Mouse (Mus musculus): Measurements from ENCODE around the gene Wnk1. TPM values are rescaled to one million over a fixed set of nuclear protein-coding genes. Genes with fewer than 3 reads are reported as not detected.
A peak's percentile ranks its signal among the peaks of the same experiment; 100 is the strongest.

The Wnk1 gene
- polyA plus RNA-seq, 1 experiment from 2014 or later, result 52.4 TPM

DNA sequence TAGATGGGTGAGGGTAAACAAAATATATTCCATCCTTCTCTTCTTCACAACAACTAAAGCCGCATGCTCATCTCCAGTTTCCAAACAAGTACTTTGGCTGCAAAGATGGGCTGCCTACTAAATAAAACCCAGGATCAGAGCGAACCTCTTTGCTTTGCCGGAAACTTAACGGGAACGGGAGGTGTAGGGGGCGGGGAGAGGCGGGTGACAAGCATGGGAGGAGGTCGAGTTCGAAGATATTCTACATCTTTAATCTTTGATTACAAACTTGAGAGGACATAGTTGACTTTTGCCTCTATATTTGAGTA is 738 bp upstream of the Wnk1 start:
- ATAC-seq (ENCODE audit: low FRiP score), result peak; percentile 1; the same call in 1 of the 2 replicates
- Histone ChIP-seq H3K9ac (replicated peaks) (peak overlapping the region; percentile 51), H3K9me3 (replicated peaks) (no peaks in the 10 kb centered on the region), H3K4me1 (peaks cover 22% of the 10 kb centered on the region), H3K27ac (replicated peaks) (peak overlapping the region; percentile 81), H3K36me3 (no peaks in the 10 kb centered on the region), H3K4me3 (replicated peaks) (peak overlapping the region; percentile 94), H3K4me2 (peak overlapping the region; percentile 93), H3K27me3 (replicated peaks) (no peaks in the 10 kb centered on the region)
- WGBS, result under 1% methylated on average over 9 of the region's 9 CpGs

DNA sequence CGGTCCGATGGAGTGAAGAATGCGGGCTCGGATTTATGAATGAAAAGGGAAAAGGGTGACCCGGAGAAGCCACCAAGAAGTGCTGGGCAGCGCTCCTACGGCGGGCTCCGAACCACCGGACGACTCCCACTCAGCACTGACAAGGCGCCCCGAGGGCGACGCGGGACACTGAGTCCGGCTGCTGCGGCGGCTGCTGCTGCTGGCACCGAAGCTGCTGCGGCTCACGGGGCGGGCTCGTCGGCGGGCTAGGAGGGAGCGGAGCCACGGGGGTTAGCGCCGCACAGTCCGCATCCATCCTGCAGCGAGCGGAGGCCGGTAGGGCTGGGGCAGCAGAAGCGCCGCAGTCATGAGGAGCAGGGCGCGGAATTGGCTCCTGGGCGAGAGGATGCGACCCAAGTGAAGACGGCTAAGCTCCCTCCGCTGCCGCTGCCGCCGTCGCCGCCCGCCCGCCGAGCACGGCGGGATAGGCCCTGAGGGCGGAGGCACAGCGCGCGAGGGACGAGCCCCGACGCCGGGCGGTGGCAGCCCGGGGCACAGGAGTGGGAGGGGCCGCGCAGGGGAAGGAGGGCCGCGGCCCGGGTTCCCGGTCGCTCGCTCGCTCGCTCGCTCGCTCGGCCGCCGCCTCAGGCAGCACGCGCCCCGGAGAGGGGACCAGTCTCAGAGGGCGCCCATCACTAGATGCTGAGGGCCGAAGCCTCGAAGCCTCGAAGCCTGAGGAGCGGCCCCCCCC is 671 bp downstream of the Wnk1 start:
- ATAC-seq (ENCODE audit: low FRiP score), result peak; percentile 80
- no peaks in the 10 kb centered on the region for H3K36me3 ChIP-seq
- peak overlapping the region; percentile 98 for H3K27ac ChIP-seq (replicated peaks)
- 1% methylated on average over 75 of the region's 85 CpGs for WGBS
- H3K27me3 ChIP-seq (replicated peaks), result no peaks in the 10 kb centered on the region
- H3K9ac ChIP-seq (replicated peaks), result peak overlapping the region; percentile 86
- H3K9me3 ChIP-seq (replicated peaks), result no peaks in the 10 kb centered on the region
- H3K4me1 ChIP-seq, result peaks cover 25% of the 10 kb centered on the region
- H3K4me3 ChIP-seq (replicated peaks), result peak overlapping the region; percentile 94
- peak overlapping the region; percentile 75 for H3K4me2 ChIP-seq

DNA sequence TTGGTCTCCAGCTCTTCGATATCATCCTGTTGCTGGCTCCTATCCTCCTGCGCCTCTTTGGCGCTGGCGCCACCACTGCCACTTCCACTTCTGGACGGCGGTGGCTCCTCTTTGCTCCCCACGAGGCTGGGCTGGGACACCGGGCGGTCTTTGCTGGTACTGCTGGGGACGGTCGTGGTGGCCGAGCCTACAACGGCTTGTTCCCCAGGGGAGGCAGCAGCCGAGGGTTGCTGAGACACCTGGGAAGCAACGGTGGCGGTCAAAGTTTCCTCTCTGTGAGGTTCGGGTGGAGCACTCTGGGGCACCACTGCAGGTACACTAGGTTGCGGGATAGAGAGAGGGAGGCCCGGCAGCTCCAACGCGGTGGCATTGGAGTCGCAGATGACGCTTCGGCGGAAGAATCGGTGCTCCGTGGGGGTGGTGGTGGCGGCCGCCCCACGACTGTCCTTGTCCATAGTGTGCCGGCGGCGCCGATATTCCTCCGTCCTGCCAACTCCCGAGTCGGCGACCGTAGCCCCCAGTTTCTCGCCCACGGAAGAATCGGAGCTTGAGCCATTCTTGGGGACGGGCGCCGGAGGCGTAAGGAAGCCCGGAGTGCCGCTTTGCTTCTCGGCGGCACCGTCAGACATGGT is 1.4 kb downstream of the Wnk1 start:
- Histone ChIP-seq H3K9me3 (replicated peaks) (no peaks in the 10 kb centered on the region), H3K27ac (replicated peaks) (peak overlapping the region; percentile 98), H3K9ac (replicated peaks) (peak overlapping the region; percentile 86), H3K4me1 (peaks cover 30% of the 10 kb centered on the region), H3K4me3 (replicated peaks) (peak overlapping the region; percentile 94), H3K36me3 (no peaks in the 10 kb centered on the region), H3K4me2 (peak overlapping the region; percentile 75), H3K27me3 (replicated peaks) (no peaks in the 10 kb centered on the region)
- ATAC-seq (ENCODE audit: low FRiP score), result no peak
- WGBS, result 1% methylated on average over 46 of the region's 51 CpGs

DNA sequence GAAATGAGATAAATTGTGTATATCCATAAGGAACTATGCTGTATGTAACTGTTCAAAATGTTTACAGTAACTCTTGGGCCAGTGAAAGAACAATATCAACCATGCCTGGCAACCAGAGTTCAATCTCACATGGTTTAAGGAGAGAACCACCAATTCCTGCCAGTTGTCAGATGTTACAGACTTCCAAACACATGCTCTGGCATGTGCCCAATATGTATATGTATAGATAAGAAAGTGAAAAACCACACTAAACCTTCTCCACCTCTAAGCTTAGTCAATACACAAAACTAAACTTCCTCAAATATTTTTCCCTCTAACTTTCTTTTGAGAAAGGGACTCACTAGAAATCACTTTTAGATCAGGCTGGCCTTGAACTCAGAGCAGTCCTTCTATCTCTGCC is 13.9 kb downstream of the Wnk1 start:
- Histone ChIP-seq H3K36me3 (no peaks in the 10 kb centered on the region), H3K27ac (replicated peaks) (no peak overlapping the region), H3K9ac (replicated peaks) (no peak overlapping the region), H3K27me3 (replicated peaks) (no peaks in the 10 kb centered on the region), H3K4me3 (replicated peaks) (no peak overlapping the region), H3K4me2 (no peak overlapping the region), H3K4me1 (no peaks in the 10 kb centered on the region), H3K9me3 (replicated peaks) (no peaks in the 10 kb centered on the region)
- ATAC-seq (ENCODE audit: low FRiP score), result no peak

DNA sequence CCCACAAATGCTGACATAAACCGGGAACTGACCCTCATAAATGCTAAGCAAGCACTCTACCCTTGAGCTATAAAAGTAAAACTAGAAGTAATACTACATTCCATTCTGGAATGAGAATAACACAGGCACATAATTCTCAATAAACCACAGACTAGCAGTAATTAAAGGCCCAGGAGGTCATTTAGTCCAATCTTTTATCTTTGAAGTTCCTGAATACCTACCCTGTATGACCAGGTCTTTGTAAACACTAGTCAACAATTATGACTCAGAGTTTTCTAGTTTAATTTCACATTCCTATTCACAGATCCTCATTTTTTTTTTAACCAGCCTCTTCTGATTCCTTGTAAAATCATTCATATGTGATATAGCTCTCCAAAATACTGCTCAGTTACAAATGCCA is 14.7 kb downstream of the Wnk1 start:
- H3K27me3 ChIP-seq (replicated peaks), result no peaks in the 10 kb centered on the region
- H3K9ac ChIP-seq (replicated peaks), result no peak overlapping the region
- ATAC-seq (ENCODE audit: low FRiP score), result no peak
- WGBS, result 67% methylated on average over 1 of the region's 1 CpGs
- H3K4me1 ChIP-seq, result peaks cover 3% of the 10 kb centered on the region
- no peak overlapping the region for H3K4me2 ChIP-seq
- no peak overlapping the region for H3K27ac ChIP-seq (replicated peaks)
- H3K36me3 ChIP-seq, result no peaks in the 10 kb centered on the region
- H3K4me3 ChIP-seq (replicated peaks), result no peak overlapping the region
- H3K9me3 ChIP-seq (replicated peaks), result no peaks in the 10 kb centered on the region

GRCm38 (mm10) chr6:120022042-120022441 is 16.4 kb downstream of the Wnk1 start:
- Histone ChIP-seq H3K4me2 (no peak overlapping the region), H3K4me3 (replicated peaks) (no peak overlapping the region), H3K27ac (replicated peaks) (no peak overlapping the region), H3K9me3 (replicated peaks) (no peaks in the 10 kb centered on the region), H3K36me3 (no peaks in the 10 kb centered on the region), H3K4me1 (peaks cover 3% of the 10 kb centered on the region), H3K27me3 (replicated peaks) (no peaks in the 10 kb centered on the region), H3K9ac (replicated peaks) (no peak overlapping the region)
- WGBS, result 92% methylated on average over 3 of the region's 3 CpGs
- no peak for ATAC-seq (ENCODE audit: low FRiP score)

- no peak overlapping the region for H3K4me2 ChIP-seq
- no peak overlapping the region for H3K27ac ChIP-seq (replicated peaks)
- 92% methylated on average over 2 of the region's 2 CpGs for WGBS
- no peaks in the 10 kb centered on the region for H3K27me3 ChIP-seq (replicated peaks)
- no peaks in the 10 kb centered on the region for H3K36me3 ChIP-seq
- H3K4me1 ChIP-seq, result peaks cover 3% of the 10 kb centered on the region
- ATAC-seq (ENCODE audit: low FRiP score), result no peak
- H3K9me3 ChIP-seq (replicated peaks), result no peaks in the 10 kb centered on the region
- no peak overlapping the region for H3K4me3 ChIP-seq (replicated peaks)
- no peak overlapping the region for H3K9ac ChIP-seq (replicated peaks)
Observed at GRCm38 (mm10) chr6:120019697-120020096, 18.8 kb downstream of the Wnk1 start.

DNA sequence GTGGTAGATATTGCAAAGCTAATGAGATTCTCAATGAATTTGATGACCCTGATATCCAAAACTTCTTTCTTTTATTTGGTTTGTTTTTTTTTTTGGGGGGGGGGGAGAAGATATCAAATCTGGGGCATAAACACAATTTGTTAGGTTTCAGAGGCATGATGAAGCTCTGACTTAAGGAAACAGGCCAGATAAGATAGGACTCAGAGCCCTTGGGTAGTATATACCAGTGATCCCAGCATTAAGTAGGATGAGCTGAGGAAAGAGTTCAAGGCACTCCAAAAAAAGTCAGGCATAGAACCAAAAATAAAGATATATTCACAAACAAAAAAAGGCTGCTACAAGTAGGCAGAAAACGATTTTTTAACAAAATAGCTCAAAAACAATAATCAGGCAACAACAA is 25.3 kb downstream of the Wnk1 start:
- H3K4me1 ChIP-seq, result no peaks in the 10 kb centered on the region
- H3K27me3 ChIP-seq (replicated peaks), result no peaks in the 10 kb centered on the region
- H3K4me2 ChIP-seq, result no peak overlapping the region
- 97% methylated on average over 1 of the region's 1 CpGs for WGBS
- no peak for ATAC-seq (ENCODE audit: low FRiP score)
- no peak overlapping the region for H3K27ac ChIP-seq (replicated peaks)
- H3K9me3 ChIP-seq (replicated peaks), result no peaks in the 10 kb centered on the region
- H3K36me3 ChIP-seq, result no peaks in the 10 kb centered on the region
- H3K4me3 ChIP-seq (replicated peaks), result no peak overlapping the region
- H3K9ac ChIP-seq (replicated peaks), result no peak overlapping the region

DNA sequence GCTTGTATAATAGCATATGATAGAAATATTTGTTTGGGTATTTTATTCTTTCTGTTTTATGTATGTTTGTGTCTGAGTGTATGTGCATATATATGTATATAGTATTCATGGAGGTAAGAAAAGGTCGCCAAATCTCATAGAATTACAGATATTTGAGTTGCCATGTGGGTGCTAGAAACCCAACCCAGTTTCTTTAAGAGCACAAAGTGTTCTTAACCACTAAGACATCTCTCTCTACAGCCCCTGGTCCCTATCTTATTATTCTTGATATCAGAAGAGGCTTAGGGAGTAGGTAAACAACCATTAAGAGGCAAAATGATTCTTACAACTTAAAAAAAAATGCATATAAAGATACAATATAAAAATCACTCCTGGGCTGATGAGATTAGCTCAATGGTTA is 27.0 kb downstream of the Wnk1 start:
- no peaks in the 10 kb centered on the region for H3K4me1 ChIP-seq
- no peaks in the 10 kb centered on the region for H3K36me3 ChIP-seq
- no peak overlapping the region for H3K9ac ChIP-seq (replicated peaks)
- no peaks in the 10 kb centered on the region for H3K27me3 ChIP-seq (replicated peaks)
- H3K4me3 ChIP-seq (replicated peaks), result no peak overlapping the region
- no peak for ATAC-seq (ENCODE audit: low FRiP score)
- WGBS, result 92% methylated on average over 1 of the region's 1 CpGs
- H3K4me2 ChIP-seq, result no peak overlapping the region
- H3K9me3 ChIP-seq (replicated peaks), result no peaks in the 10 kb centered on the region
- no peak overlapping the region for H3K27ac ChIP-seq (replicated peaks)

DNA sequence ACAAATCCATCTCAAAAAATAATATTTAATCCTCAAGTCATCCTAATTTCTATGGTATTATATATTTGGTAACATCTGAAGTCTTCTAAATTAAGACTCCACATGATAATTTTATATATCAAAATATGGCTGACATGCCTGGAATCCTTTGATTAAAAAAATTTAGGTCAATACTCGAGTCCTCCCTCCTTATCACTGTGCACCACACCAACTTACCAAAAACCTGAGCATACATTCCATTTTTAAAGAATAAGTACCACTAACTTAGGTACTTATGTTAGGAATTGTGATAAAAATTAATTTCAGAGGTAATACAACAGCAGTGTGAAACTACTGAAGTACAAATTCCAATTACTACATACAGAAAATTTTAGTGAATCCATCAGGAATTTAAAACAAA is 27.5 kb downstream of the Wnk1 start:
- H3K27me3 ChIP-seq (replicated peaks), result no peaks in the 10 kb centered on the region
- H3K4me1 ChIP-seq, result no peaks in the 10 kb centered on the region
- no peak overlapping the region for H3K27ac ChIP-seq (replicated peaks)
- H3K9ac ChIP-seq (replicated peaks), result no peak overlapping the region
- no peak overlapping the region for H3K4me3 ChIP-seq (replicated peaks)
- no peak overlapping the region for H3K4me2 ChIP-seq
- WGBS, result 94% methylated on average over 1 of the region's 1 CpGs
- ATAC-seq (ENCODE audit: low FRiP score), result no peak
- H3K36me3 ChIP-seq, result no peaks in the 10 kb centered on the region
- no peaks in the 10 kb centered on the region for H3K9me3 ChIP-seq (replicated peaks)

DNA sequence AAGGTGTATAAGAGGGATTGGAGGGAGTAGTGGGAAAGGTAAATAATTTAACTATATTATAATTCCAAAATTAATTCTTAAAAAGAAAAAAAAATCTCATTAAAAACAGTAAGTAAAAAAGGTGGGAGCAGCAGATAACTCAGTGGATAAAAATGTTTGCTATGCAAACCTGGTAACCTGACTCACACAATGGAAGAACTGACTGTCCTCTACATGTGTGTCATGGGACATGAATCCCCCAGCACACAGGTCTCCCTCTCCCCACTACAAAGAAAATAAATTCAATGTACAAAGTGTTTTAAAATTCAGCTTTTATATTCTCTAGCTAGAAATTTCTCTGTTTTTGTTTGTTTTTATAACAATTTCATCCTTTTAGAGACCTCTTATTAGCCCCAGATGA is 27.9 kb downstream of the Wnk1 start:
- no peak for ATAC-seq (ENCODE audit: low FRiP score)
- H3K36me3 ChIP-seq, result no peaks in the 10 kb centered on the region
- no peak overlapping the region for H3K4me3 ChIP-seq (replicated peaks)
- no peaks in the 10 kb centered on the region for H3K9me3 ChIP-seq (replicated peaks)
- no peaks in the 10 kb centered on the region for H3K27me3 ChIP-seq (replicated peaks)
- no peak overlapping the region for H3K4me2 ChIP-seq
- no peaks in the 10 kb centered on the region for H3K4me1 ChIP-seq
- no peak overlapping the region for H3K9ac ChIP-seq (replicated peaks)
- H3K27ac ChIP-seq (replicated peaks), result no peak overlapping the region

DNA sequence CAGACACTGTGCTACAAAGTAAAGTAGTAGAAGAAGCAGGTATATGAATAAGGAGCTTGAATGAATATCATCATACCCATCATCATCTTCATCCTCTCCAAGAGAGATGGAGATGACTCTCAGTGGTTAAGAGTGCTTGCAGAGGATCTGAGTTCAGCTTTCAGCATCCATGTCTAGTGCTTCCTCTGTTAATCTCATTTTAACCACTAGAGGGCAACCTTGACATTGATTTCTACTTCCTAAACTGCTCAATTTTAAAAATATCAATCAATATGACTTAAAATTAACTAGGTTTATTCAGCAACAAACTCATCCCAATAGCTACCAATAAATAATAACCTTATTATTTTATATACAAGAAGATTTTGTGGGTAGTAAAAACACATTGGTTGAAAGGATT is 36.8 kb downstream of the Wnk1 start:
- H3K4me2 ChIP-seq, result no peak overlapping the region
- no peaks in the 10 kb centered on the region for H3K9me3 ChIP-seq (replicated peaks)
- no peaks in the 10 kb centered on the region for H3K4me1 ChIP-seq
- no peak overlapping the region for H3K27ac ChIP-seq (replicated peaks)
- no peaks in the 10 kb centered on the region for H3K27me3 ChIP-seq (replicated peaks)
- H3K9ac ChIP-seq (replicated peaks), result no peak overlapping the region
- H3K36me3 ChIP-seq, result no peaks in the 10 kb centered on the region
- H3K4me3 ChIP-seq (replicated peaks), result no peak overlapping the region
- no peak for ATAC-seq (ENCODE audit: low FRiP score)

All from neural tube, embryonic 15.5 days (tissue).